Mouse (Mus musculus) left cerebral cortex, postnatal 4 days (tissue): ENCODE measurements around the gene Nln. TPM values are rescaled to one million over a fixed set of nuclear protein-coding genes. Genes with fewer than 3 reads are reported as not detected.

Source experiments
- DNase-seq: peaks from one replicate; pipeline ENCODE4 v3.0.0-alpha.2; 2022
- intact Hi-C: fragments of 180-260 bp; cut with DNase I; formaldehyde crosslinking; loops from one replicate; pipeline ENCODE4 v1.15.1; 2025
- total RNA-seq, 2 experiments: library from RNA; stranded (reverse); gene quantifications; 2 replicates each; pipeline ENCODE4 v1.2.3; 2021

The Nln gene
- total RNA-seq, 2 experiments from 2014 or later, result 77.8 to 81.4 TPM

GRCm38 (mm10) chr13:104045108-104045507, 64.3 kb downstream of the Nln start:
- intact Hi-C loops, result loop anchor here (10.0 kb wide), 1 partner anchor 270 kb away; the partner anchor contains the start of gene Srek1
- no peak for DNase-seq

GRCm38 (mm10) chr13:104044332-104044731, 65.1 kb downstream of the Nln start:
- intact Hi-C loops, result loop anchor here (10.0 kb wide), 1 partner anchor 270 kb away; the partner anchor contains the start of gene Srek1
- no peak for DNase-seq

GRCm38 (mm10) chr13:104042738-104043137, 66.7 kb downstream of the Nln start:
- no peak for DNase-seq
- intact Hi-C loops, result loop anchor here (10.0 kb wide), 1 partner anchor 268 kb away; the partner anchor contains the start of gene Srek1

GRCm38 (mm10) chr13:104041481-104041880, 67.9 kb downstream of the Nln start:
- intact Hi-C loops, result loop anchor here (10.0 kb wide), 1 partner anchor 267 kb away; the partner anchor contains the start of gene Srek1
- DNase-seq, result no peak

- intact Hi-C loops, result loop anchor here (10.0 kb wide), 1 partner anchor 266 kb away; the partner anchor contains the start of gene Srek1
- no peak for DNase-seq
Measured at GRCm38 (mm10) chr13:104040950-104041349, 68.5 kb downstream of the Nln start.

- no peak for DNase-seq
- intact Hi-C loops, result loop anchor here (10.0 kb wide), 1 partner anchor 265 kb away; the partner anchor contains the start of gene Srek1
Measured at GRCm38 (mm10) chr13:104039861-104040260, 69.6 kb downstream of the Nln start.

GRCm38 (mm10) chr13:104038891-104039290, 70.5 kb downstream of the Nln start:
- intact Hi-C loops, result no loop called here
- no peak for DNase-seq

- DNase-seq, result peak; percentile 68
- intact Hi-C loops, result no loop called here
Measured at GRCm38 (mm10) chr13:104038358-104038757, 71.1 kb downstream of the Nln start.

- DNase-seq, result no peak
- intact Hi-C loops, result no loop called here
Measured at GRCm38 (mm10) chr13:104037531-104038290, 71.7 kb downstream of the Nln start.

- peak; percentile 95 for DNase-seq
- intact Hi-C loops, result no loop called here
Measured at GRCm38 (mm10) chr13:104036494-104037290, 72.7 kb downstream of the Nln start.

- intact Hi-C loops, result no loop called here
Measured at GRCm38 (mm10) chr13:104035651-104036050, 73.8 kb downstream of the Nln start.

GRCm38 (mm10) chr13:104034854-104035253, 74.6 kb downstream of the Nln start:
- peak; percentile 87 for DNase-seq
- intact Hi-C loops, result no loop called here

More at GRCm38 (mm10) chr13:104035651-104036050, 73.8 kb downstream of the Nln start:
- no peak for DNase-seq

GRCm38 (mm10) chr13:104032620-104033133, 76.7 kb downstream of the Nln start:
- intact Hi-C loops, result no loop called here
- DNase-seq, result no peak

- intact Hi-C loops, result no loop called here
- DNase-seq, result peak; percentile 57
Measured at GRCm38 (mm10) chr13:104031821-104032331, 77.5 kb downstream of the Nln start.

GRCm38 (mm10) chr13:104030956-104031355, 78.5 kb downstream of the Nln start:
- no peak for DNase-seq
- intact Hi-C loops, result no loop called here

GRCm38 (mm10) chr13:104029511-104029910, 79.9 kb downstream of the Nln start:
- DNase-seq, result no peak
- intact Hi-C loops, result loop anchor here (5.0 kb wide), 1 partner anchor 107 kb away; the partner anchor contains the start of gene Erbin

GRCm38 (mm10) chr13:104029089-104029488, 80.3 kb downstream of the Nln start:
- intact Hi-C loops, result loop anchor here (5.0 kb wide), 1 partner anchor 107 kb away; the partner anchor contains the start of gene Erbin
- DNase-seq, result no peak

- intact Hi-C loops, result loop anchor here (5.0 kb wide), 1 partner anchor 104 kb away; the partner anchor contains the start of gene Erbin
- no peak for DNase-seq
Measured at GRCm38 (mm10) chr13:104026525-104026924, 82.9 kb downstream of the Nln start.

GRCm38 (mm10) chr13:104025710-104025995, 83.8 kb downstream of the Nln start:
- intact Hi-C loops, result loop anchor here (5.0 kb wide), 1 partner anchor 103 kb away; the partner anchor contains the start of gene Erbin
- no peak for DNase-seq

GRCm38 (mm10) chr13:104024856-104025709, 84.3 kb downstream of the Nln start:
- intact Hi-C loops, result loop anchor here (5.0 kb wide), 1 partner anchor 103 kb away; the partner anchor contains the start of gene Erbin
- DNase-seq, result peak; percentile 56
